Mouse (Mus musculus): ENCODE measurements around the gene Mief1. TPM values are rescaled to one million over a fixed set of nuclear protein-coding genes. Genes with fewer than 3 reads are reported as not detected.

Gene Mief1
- polyA plus RNA-seq, 1 experiment from 2014 or later = 35.8 TPM

DNA sequence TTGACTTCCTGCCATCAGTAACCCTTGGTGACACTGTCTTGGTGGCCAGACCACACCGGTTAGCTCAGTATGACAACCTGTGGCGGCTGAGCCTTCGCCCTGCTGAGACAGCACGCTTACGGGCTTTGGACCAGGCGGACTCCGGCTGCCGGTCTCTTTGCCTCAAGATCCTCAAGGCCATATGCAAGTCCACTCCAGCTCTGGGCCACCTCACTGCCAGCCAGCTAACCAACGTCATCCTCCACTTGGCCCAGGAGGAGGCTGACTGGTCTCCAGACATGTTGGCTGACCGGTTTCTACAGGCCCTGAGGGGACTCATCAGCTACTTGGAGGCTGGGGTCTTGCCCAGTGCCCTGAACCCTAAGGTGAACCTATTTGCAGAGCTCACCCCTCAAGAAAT, 15.9 kb downstream of the Mief1 start:
- H3K9me3 ChIP-seq (ENCODE audit: control insufficient read depth, low read length) = no peaks in the 10 kb centered on the region
- peaks cover 6% of the 10 kb centered on the region; the same call in 1 of the 2 replicates for H3K4me1 ChIP-seq (ENCODE audit: control insufficient read depth, insufficient read depth, low read length)
- no peak for ATAC-seq (ENCODE audit: low read depth)
- H3K27ac ChIP-seq (ENCODE audit: low read depth, low read length) = no peak overlapping the region
- no peak overlapping the region for H3K4me2 ChIP-seq (ENCODE audit: low read depth, low read length)
- H3K9ac ChIP-seq (replicated peaks; ENCODE audit: low read depth, low read length) = no peak overlapping the region
- WGBS = 95% methylated on average over 10 of the region's 10 CpGs
- H3K27me3 ChIP-seq (ENCODE audit: control insufficient read depth, insufficient read depth, low read length) = no peaks in the 10 kb centered on the region
- H3K4me3 ChIP-seq (ENCODE audit: low read depth, low read length) = no peak overlapping the region
- H3K36me3 ChIP-seq (ENCODE audit: control insufficient read depth, insufficient read depth, low read length) = peaks cover 38% of the 10 kb centered on the region

DNA sequence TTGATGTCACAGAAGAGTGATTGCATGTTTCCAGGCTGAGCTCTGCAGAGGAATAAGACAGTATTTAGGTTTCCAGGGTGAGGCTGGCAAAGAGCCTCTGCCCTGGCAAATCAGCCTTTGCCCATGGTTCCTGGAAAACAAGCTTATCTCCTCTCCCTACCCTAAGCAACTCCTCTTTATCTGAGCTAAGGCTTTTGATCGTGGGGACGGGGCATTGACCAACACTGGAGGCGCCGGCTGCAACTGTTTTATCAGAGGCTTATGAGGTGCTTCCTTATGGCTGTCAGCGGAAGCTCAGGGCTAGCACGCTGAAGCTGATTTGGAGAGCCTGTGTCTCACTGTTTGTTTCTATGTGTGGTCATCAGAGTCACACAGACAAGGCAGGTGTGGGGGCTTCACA, 16.8 kb downstream of the Mief1 start:
- Histone ChIP-seq H3K36me3 (ENCODE audit: control insufficient read depth, insufficient read depth, low read length) (peaks cover 35% of the 10 kb centered on the region), H3K27ac (ENCODE audit: low read depth, low read length) (no peak overlapping the region), H3K4me1 (ENCODE audit: control insufficient read depth, insufficient read depth, low read length) (peaks cover 6% of the 10 kb centered on the region; the same call in 1 of the 2 replicates), H3K9me3 (ENCODE audit: control insufficient read depth, low read length) (no peaks in the 10 kb centered on the region), H3K27me3 (ENCODE audit: control insufficient read depth, insufficient read depth, low read length) (peaks cover 1% of the 10 kb centered on the region; the same call in 1 of the 2 replicates), H3K4me3 (ENCODE audit: low read depth, low read length) (no peak overlapping the region), H3K4me2 (ENCODE audit: low read depth, low read length) (no peak overlapping the region), H3K9ac (replicated peaks; ENCODE audit: low read depth, low read length) (no peak overlapping the region)
- 93% methylated on average over 6 of the region's 6 CpGs for WGBS
- ATAC-seq (ENCODE audit: low read depth) = no peak

DNA sequence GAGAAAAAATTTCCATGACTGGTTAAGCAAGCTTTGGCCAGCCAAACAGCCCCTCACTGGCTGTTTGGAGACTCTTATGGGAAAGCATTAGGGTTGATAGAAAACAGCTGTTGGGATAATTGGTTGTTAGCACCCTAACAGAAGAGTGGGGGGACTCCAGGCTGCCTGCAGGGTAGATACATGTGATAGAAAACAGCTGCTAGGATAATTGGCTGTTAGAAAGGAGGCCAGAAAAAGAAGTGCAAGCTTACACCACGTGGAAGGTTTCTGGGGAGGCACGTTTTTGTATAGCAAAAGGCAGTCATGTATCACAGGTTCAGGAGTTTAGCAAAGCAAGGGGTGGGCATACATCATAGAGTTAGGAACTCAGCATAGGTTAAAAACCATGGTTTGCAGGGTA, 19.7 kb downstream of the Mief1 start:
- H3K4me2 ChIP-seq (ENCODE audit: low read depth, low read length) = peak overlapping the region; percentile 9; the same call in 1 of the 2 replicates
- 38% methylated on average over 2 of the region's 2 CpGs for WGBS
- H3K9ac ChIP-seq (replicated peaks; ENCODE audit: low read depth, low read length) = no peak overlapping the region
- peaks cover 24% of the 10 kb centered on the region for H3K4me1 ChIP-seq (ENCODE audit: control insufficient read depth, insufficient read depth, low read length)
- H3K27ac ChIP-seq (ENCODE audit: low read depth, low read length) = peak overlapping the region; percentile 99; the same call in 1 of the 2 replicates
- no peak for ATAC-seq (ENCODE audit: low read depth)
- peaks cover 2% of the 10 kb centered on the region; the same call in 1 of the 2 replicates for H3K27me3 ChIP-seq (ENCODE audit: control insufficient read depth, insufficient read depth, low read length)
- H3K36me3 ChIP-seq (ENCODE audit: control insufficient read depth, insufficient read depth, low read length) = peaks cover 40% of the 10 kb centered on the region
- H3K9me3 ChIP-seq (ENCODE audit: control insufficient read depth, low read length) = no peaks in the 10 kb centered on the region
- H3K4me3 ChIP-seq (ENCODE audit: low read depth, low read length) = no peak overlapping the region

- peak overlapping the region; percentile 99 for H3K4me3 ChIP-seq (ENCODE audit: low read depth, low read length)
- no peaks in the 10 kb centered on the region for H3K9me3 ChIP-seq (ENCODE audit: control insufficient read depth, low read length)
- peaks cover 43% of the 10 kb centered on the region for H3K36me3 ChIP-seq (ENCODE audit: control insufficient read depth, insufficient read depth, low read length)
- peaks cover 24% of the 10 kb centered on the region for H3K4me1 ChIP-seq (ENCODE audit: control insufficient read depth, insufficient read depth, low read length)
- peak overlapping the region; percentile 100 for H3K9ac ChIP-seq (replicated peaks; ENCODE audit: low read depth, low read length)
- ATAC-seq (ENCODE audit: low read depth) = no peak
- WGBS = 46% methylated on average over 6 of the region's 6 CpGs
- peaks cover 2% of the 10 kb centered on the region; the same call in 1 of the 2 replicates for H3K27me3 ChIP-seq (ENCODE audit: control insufficient read depth, insufficient read depth, low read length)
- H3K27ac ChIP-seq (ENCODE audit: low read depth, low read length) = peak overlapping the region; percentile 99
- peak overlapping the region; percentile 66 for H3K4me2 ChIP-seq (ENCODE audit: low read depth, low read length)
These were observed 20.4 kb downstream of the Mief1 start for GRCm38 (mm10) chr15:80254207-80254606.

DNA sequence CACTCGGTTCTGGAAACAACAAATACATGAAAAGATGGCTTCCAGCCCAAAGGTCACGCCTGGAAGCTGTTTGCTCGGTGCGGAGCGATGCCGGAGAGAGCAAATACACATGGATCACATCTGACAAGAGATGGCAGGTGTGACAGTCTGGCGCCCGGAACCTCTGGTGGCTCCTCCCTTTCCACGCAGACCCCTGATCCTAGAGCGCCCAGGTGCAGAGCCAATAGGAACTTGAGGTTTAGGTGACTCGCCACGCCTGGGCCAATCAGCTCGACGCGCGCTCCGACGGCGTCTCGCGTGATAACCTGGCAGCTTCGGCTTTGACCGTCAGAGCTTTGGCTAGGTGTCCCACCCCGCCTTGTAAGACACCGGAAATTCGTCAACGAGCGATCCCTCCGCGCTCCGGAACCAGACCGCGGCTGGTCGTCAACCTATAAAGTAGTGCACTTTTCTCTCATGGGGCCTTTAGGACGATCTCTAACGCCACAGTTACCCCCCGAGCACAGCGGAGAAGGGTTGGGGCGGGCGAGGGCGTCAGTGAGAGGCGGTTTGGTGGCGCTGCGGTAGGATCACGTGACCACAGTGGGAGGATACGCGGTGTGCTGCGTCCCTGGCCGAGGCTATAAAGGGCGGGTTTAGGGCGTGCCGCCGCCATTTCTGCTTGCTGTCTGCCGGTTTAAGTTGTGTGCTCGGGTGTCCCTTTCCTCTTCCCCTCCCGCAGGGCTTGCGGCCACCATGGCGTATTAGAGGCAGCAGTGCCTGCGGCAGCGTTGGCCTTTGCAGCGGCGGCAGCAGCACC, 21.2 kb downstream of the Mief1 start, which contains the start of gene Atf4:
Gene Atf4 (plus strand): TSS at position 338 of the 799 bp plus-strand sequence.
- peak; percentile 97 for ATAC-seq (ENCODE audit: low read depth)
- Histone ChIP-seq H3K27me3 (ENCODE audit: control insufficient read depth, insufficient read depth, low read length) (peaks cover 2% of the 10 kb centered on the region; the same call in 1 of the 2 replicates), H3K4me1 (ENCODE audit: control insufficient read depth, insufficient read depth, low read length) (peaks cover 24% of the 10 kb centered on the region), H3K36me3 (ENCODE audit: control insufficient read depth, insufficient read depth, low read length) (peaks cover 37% of the 10 kb centered on the region), H3K9me3 (ENCODE audit: control insufficient read depth, low read length) (no peaks in the 10 kb centered on the region), H3K4me2 (ENCODE audit: low read depth, low read length) (peak within 1 kb of the TSS; percentile 66), H3K27ac (ENCODE audit: low read depth, low read length) (peak within 1 kb of the TSS; percentile 99), H3K9ac (replicated peaks; ENCODE audit: low read depth, low read length) (peak within 1 kb of the TSS; percentile 100), H3K4me3 (ENCODE audit: low read depth, low read length) (peak within 1 kb of the TSS; percentile 99)
- WGBS = 1% methylated on average over 62 of the region's 62 CpGs

DNA sequence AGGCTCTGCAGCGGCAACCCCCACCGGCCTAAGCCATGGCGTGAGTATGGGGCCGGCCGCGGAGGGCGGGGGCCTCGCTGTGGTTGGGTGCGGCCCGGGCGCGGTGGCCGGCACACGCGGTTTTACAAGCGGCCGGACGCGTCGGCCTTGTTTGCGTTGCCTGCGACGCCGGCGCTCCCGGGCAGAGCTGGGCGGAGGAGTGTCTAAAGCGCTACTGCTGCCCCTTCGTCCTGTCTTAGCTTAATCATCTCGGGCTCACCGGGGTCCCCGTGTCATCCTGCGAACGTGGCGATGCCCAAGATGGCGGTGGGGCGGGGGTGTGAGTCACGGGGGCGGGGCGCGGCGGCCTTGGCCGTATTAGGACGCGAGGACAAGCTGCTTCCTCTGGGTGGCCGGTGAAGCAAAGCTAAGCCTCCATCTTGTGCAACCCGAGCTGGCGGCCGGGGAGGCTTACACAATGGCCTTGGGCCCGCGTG, 21.9 kb downstream of the Mief1 start:
- H3K9me3 ChIP-seq (ENCODE audit: control insufficient read depth, low read length) = no peaks in the 10 kb centered on the region
- under 1% methylated on average over 49 of the region's 51 CpGs for WGBS
- peaks cover 2% of the 10 kb centered on the region; the same call in 1 of the 2 replicates for H3K27me3 ChIP-seq (ENCODE audit: control insufficient read depth, insufficient read depth, low read length)
- peak overlapping the region; percentile 99 for H3K27ac ChIP-seq (ENCODE audit: low read depth, low read length)
- H3K4me2 ChIP-seq (ENCODE audit: low read depth, low read length) = peak overlapping the region; percentile 66
- H3K36me3 ChIP-seq (ENCODE audit: control insufficient read depth, insufficient read depth, low read length) = peaks cover 31% of the 10 kb centered on the region
- peak; percentile 28 for ATAC-seq (ENCODE audit: low read depth)
- peak overlapping the region; percentile 99 for H3K4me3 ChIP-seq (ENCODE audit: low read depth, low read length)
- H3K9ac ChIP-seq (replicated peaks; ENCODE audit: low read depth, low read length) = peak overlapping the region; percentile 100
- peaks cover 24% of the 10 kb centered on the region for H3K4me1 ChIP-seq (ENCODE audit: control insufficient read depth, insufficient read depth, low read length)

DNA sequence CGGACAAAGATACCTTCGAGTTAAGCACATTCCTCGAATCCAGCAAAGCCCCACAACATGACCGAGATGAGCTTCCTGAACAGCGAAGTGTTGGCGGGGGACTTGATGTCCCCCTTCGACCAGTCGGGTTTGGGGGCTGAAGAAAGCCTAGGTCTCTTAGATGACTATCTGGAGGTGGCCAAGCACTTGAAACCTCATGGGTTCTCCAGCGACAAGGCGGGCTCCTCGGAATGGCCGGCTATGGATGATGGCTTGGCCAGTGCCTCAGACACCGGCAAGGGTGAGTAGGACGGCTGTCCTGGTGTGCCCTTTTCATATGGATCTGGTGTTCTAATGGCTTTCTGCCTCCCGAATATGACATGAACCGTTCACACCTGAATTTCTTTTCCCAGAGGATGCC, 22.4 kb downstream of the Mief1 start:
- Histone ChIP-seq H3K4me1 (ENCODE audit: control insufficient read depth, insufficient read depth, low read length) (peaks cover 24% of the 10 kb centered on the region), H3K9ac (replicated peaks; ENCODE audit: low read depth, low read length) (peak overlapping the region; percentile 100), H3K27ac (ENCODE audit: low read depth, low read length) (peak overlapping the region; percentile 99), H3K4me2 (ENCODE audit: low read depth, low read length) (peak overlapping the region; percentile 66), H3K9me3 (ENCODE audit: control insufficient read depth, low read length) (no peaks in the 10 kb centered on the region), H3K27me3 (ENCODE audit: control insufficient read depth, insufficient read depth, low read length) (peaks cover 2% of the 10 kb centered on the region; the same call in 1 of the 2 replicates), H3K4me3 (ENCODE audit: low read depth, low read length) (peak overlapping the region; percentile 99), H3K36me3 (ENCODE audit: control insufficient read depth, insufficient read depth, low read length) (peaks cover 29% of the 10 kb centered on the region)
- 15% methylated on average over 16 of the region's 16 CpGs for WGBS
- no peak for ATAC-seq (ENCODE audit: low read depth)

DNA sequence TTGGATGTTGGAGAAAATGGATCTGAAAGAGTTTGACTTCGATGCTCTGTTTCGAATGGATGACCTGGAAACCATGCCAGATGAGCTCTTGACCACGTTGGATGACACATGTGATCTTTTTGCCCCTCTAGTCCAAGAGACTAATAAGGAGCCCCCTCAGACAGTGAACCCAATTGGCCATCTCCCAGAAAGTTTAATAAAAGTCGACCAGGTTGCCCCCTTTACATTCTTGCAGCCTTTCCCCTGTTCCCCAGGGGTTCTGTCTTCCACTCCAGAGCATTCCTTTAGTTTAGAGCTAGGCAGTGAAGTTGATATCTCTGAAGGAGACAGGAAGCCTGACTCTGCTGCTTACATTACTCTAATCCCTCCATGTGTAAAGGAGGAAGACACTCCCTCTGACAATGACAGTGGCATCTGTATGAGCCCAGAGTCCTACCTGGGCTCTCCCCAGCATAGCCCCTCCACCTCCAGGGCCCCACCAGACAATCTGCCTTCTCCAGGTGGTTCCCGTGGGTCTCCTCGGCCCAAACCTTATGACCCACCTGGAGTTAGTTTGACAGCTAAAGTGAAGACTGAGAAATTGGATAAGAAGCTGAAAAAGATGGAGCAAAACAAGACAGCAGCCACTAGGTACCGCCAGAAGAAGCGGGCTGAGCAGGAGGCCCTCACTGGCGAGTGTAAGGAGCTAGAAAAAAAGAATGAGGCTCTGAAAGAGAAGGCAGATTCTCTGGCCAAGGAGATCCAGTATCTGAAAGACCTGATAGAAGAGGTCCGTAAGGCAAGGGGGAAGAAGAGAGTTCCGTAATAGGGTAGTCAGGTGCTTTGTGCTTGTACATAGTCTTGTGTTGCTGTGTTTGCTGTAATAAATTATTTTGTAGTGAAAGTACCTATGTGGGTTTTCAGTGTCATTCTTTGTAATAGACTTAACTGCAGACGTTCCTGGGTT, 23.1 kb downstream of the Mief1 start:
- Histone ChIP-seq H3K36me3 (ENCODE audit: control insufficient read depth, insufficient read depth, low read length) (peaks cover 29% of the 10 kb centered on the region), H3K4me2 (ENCODE audit: low read depth, low read length) (peak overlapping the region; percentile 66), H3K27ac (ENCODE audit: low read depth, low read length) (peak overlapping the region; percentile 99), H3K9ac (replicated peaks; ENCODE audit: low read depth, low read length) (peak overlapping the region; percentile 100), H3K27me3 (ENCODE audit: control insufficient read depth, insufficient read depth, low read length) (peaks cover 2% of the 10 kb centered on the region; the same call in 1 of the 2 replicates), H3K9me3 (ENCODE audit: control insufficient read depth, low read length) (no peaks in the 10 kb centered on the region), H3K4me3 (ENCODE audit: low read depth, low read length) (peak overlapping the region; percentile 99), H3K4me1 (ENCODE audit: control insufficient read depth, insufficient read depth, low read length) (peaks cover 24% of the 10 kb centered on the region)
- no peak for ATAC-seq (ENCODE audit: low read depth)
- WGBS = 70% methylated on average over 12 of the region's 12 CpGs

Measured in neural tube, embryonic 14.5 days (tissue).